Mouse (Mus musculus): ENCODE measurements at regions not wholly inside any gene's neighbourhood (a gene's known extent, or its start where the extent isn't known, plus 50 kb on each side); places are given as distances from the start of the nearest gene placed in this dataset.

DNA sequence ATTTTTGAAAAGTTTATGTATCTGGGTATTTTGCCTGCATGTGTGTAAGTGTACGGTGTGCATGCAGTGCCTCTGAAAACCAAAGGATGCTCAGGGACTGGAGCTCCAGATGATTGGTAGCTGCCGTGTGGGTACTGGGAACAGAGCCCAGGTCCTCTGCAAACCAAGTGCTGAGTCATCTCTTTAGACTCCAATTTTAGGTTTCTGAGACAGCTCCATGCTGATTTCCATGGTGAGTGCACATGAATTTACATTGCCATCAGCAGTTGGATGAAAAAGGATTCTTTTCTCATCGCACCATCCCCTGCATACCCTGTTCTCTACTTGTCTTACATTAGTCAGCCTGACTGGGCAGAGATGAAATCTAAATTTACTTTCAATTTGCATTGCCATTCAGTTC lies 122.1 kb upstream of the Otogl start:
- ATAC-seq (ENCODE audit: low TSS enrichment): peak; percentile 97

GRCm38 (mm10) chr10:108033317-108033795 lies 121.4 kb upstream of the Otogl start:
- ATAC-seq (ENCODE audit: low TSS enrichment): no peak

GRCm38 (mm10) chr10:108027506-108027905 lies 115.6 kb upstream of the Otogl start:
- no peak for ATAC-seq (ENCODE audit: low TSS enrichment)

GRCm38 (mm10) chr10:108024227-108024626 lies 112.3 kb upstream of the Otogl start:
- ATAC-seq (ENCODE audit: low TSS enrichment): no peak

DNA sequence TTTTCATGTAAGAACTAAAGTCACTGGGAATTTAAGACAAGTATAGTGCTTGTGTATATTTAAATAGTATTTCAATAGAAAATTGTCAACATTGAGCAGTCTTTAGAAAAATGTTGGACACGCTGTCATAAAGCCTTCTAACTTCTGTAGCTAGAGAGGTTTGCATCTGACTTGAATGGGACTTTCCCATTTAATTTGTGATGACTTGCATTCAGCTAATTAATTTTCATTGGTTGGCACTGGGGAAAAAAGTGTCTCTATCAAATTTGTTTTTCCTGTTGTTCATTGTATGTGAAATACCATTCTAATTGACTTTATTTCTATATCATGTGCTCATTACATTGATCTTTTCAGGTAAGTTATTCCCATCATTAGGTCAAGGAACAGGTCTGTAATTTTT lies 104.6 kb upstream of the Otogl start:
- no peak for ATAC-seq (ENCODE audit: low TSS enrichment)

GRCm38 (mm10) chr10:107994836-107995585 lies 83.1 kb upstream of the Otogl start:
- ATAC-seq (ENCODE audit: low TSS enrichment): peak; percentile 29; the same call in 1 of the 2 replicates

DNA sequence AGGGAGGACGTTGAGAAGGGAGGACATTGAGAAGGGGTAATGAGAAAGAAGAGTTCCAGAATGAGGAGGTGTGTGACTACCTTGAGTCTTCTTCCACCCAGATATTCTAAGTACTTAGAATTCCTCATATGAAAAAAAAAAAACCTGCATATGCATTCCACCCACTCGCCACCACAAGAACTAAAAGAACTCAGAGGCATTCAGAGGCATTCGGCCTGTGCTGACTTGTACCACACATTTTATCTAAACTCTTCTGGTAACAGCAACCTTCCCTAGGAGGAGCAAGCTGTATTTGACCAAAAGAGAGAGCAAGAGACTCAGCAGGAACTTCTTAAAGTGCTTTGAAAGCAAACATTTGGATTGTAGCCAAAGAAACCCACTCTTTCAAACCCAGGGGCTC lies 80.7 kb upstream of the Otogl start:
- ATAC-seq (ENCODE audit: low TSS enrichment): peak; percentile 94

GRCm38 (mm10) chr10:107990557-107990956 lies 78.6 kb upstream of the Otogl start:
- no peak for ATAC-seq (ENCODE audit: low TSS enrichment)

DNA sequence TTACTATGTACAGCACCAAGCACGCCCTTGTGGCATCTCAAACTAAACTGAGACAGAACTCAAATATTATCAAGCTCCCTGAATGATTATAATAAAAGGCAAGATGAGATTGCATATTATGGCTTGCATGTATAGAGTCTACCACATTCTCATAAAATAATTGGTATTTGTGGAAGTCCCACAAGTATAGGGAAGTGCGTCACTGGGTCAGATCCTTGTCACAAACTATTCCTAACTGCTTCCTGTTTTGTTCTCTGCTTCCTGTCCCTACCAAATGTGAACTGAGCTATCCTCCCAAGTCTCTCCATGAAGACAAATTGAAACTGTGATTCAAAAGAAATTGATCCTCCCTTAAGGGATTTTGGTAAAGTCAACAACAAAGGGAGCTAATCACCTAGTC lies 78.0 kb upstream of the Otogl start:
- no peak for ATAC-seq (ENCODE audit: low TSS enrichment)

- no peak for ATAC-seq (ENCODE audit: low TSS enrichment)
Observed at GRCm38 (mm10) chr10:107982632-107983031, 70.7 kb upstream of the Otogl start.

DNA sequence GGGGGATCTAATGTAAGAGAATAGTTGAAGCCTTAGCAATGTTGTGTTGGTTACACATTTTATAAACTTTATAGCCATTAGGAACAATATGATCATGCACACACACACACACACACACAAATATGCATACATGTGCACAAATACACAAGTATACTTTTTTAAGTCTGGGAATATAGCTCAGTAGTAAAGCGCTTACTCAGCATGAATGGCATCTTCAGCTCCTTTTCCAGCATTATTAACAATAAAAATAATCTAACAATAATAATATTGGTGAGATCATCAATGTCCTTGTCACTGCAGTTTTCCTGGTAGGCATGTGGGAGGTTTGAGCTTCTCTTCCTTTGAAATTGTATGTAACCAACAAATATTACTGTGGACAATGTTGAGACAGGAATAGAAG lies 70.1 kb upstream of the Otogl start:
- ATAC-seq (ENCODE audit: low TSS enrichment): no peak

DNA sequence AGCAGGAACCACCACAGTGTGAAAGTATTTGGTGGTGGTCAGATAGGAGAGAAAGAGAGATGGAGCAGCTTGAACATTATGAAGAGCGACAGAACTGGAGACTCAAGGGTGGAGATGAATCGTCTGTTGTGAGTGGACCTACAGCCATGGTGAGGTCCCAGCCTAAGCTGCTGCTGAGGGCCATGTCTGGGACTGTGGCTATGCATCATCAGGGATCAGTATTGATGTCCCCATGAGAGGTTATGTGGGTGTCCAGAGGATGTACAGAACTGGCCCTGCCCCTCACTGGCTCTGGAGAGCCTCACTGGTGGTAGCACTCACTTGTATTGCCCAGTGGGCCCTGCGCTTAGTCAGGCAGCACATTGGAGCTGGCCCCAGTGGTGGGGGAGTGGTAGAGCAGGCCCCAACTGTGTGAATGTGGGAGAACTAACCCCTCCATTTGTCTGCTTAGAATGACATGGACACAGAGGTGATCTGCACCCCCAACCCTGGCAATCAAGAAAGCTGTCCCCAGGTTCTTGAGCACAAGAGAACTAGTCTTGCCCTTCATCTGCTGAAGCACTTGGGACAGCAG lies 64.5 kb upstream of the Otogl start:
- ATAC-seq (ENCODE audit: low TSS enrichment): no peak

- ATAC-seq (ENCODE audit: low TSS enrichment): no peak
Observed at GRCm38 (mm10) chr10:107971748-107972147, 59.8 kb upstream of the Otogl start.

DNA sequence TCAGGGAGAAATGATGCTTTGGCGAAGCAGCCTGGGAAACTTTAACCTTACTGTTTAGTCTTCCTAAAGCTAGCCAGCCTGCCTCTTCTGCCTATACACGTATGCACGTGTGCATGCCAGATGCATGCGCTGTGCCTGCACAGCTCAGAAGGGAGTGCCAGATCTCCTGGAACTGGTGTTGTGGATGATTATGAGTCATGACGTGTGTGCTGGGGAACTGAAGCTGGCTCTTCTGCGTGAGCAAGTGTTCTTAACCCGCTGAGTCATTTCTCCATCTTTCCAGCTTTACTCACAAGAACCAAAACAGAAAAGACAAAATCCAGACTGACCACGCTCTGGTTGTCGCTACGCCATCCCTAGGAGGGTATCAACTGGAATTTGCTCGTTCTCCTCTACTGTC lies 55.1 kb upstream of the Otogl start:
- ATAC-seq (ENCODE audit: low TSS enrichment): peak; percentile 100

GRCm38 (mm10) chr10:107964022-107964421 lies 52.1 kb upstream of the Otogl start:
- no peak for ATAC-seq (ENCODE audit: low TSS enrichment)

DNA sequence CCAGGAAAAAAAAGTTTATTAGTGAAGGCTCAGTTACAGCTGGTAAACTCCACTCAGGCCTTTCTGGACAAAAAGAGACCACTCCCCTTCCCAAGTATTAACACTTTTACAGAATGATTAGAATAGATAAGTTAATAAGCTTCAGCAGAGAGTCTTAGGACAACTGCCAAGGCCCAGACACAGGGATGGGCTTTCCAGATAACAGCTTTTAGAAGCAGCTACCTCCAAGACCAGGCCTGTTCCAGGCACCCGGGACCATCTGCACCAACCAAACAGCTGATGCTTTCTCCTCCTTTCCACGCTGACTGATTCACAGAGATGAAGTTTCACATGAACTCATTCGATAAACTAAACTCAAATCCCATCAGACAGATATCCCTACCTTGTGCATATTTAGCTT lies 50.2 kb upstream of the Otogl start:
- no peak for ATAC-seq (ENCODE audit: low TSS enrichment)
